ENCODE assay signal across 21 mouse cellular contexts in genomic region chr7:135833425-135833824, GRCm38 (mm10).
A peak's percentile ranks its signal among the peaks of the same experiment; 100 is the strongest.
DNase-seq lines count a peak whose midpoint lies in the region; ATAC-seq lines count a peak whose summit lies in the region.
"Had no signal": no experiment of that assay in that cellular context is flagged by ENCODE, and none has a peak within 500 bp of the region (broad histone marks: within the 10 kb centered on the region; RNA-seq: fewer than 3 reads in every experiment).

No protein-coding gene starts in this region.

- H3K27ac ChIP-seq in forebrain, embryonic 11.5 days (ENCODE audit: low read depth, low read length): no peak overlapping the region
- H3K27ac ChIP-seq in forebrain, embryonic 10.5 days: no peak overlapping the region
- H3K27ac ChIP-seq in hindbrain, embryonic 15.5 days (replicated peaks): peak overlapping the region; percentile 49
- H3K27ac ChIP-seq in hindbrain, embryonic 13.5 days: no peak overlapping the region; the same call in 1 of the 2 replicates
- H3K27ac ChIP-seq: heart, embryonic 15.5 days; left cerebral cortex, adult 2 months; liver, embryonic 12.5 days; midbrain, embryonic 12.5 days; neural tube, embryonic 12.5 days; stomach, embryonic 15.5 days had no signal

- no peaks in the 10 kb centered on the region for H3K36me3 ChIP-seq in forebrain, embryonic 11.5 days (ENCODE audit: control insufficient read depth, insufficient read depth, low read length)
- H3K36me3 ChIP-seq in forebrain, embryonic 10.5 days (replicated peaks): no peaks in the 10 kb centered on the region
- H3K36me3 ChIP-seq in hindbrain, embryonic 15.5 days: no peaks in the 10 kb centered on the region
- no peaks in the 10 kb centered on the region for H3K36me3 ChIP-seq in hindbrain, embryonic 13.5 days
- H3K36me3 ChIP-seq: heart, embryonic 15.5 days; liver, embryonic 12.5 days; midbrain, embryonic 12.5 days; neural tube, embryonic 12.5 days; stomach, embryonic 15.5 days had no signal

- no peaks in the 10 kb centered on the region for H3K9me3 ChIP-seq in forebrain, embryonic 11.5 days (ENCODE audit: control insufficient read depth, low read length)
- H3K9me3 ChIP-seq in forebrain, embryonic 10.5 days: no peaks in the 10 kb centered on the region
- no peaks in the 10 kb centered on the region for H3K9me3 ChIP-seq in hindbrain, embryonic 15.5 days
- H3K9me3 ChIP-seq in hindbrain, embryonic 13.5 days: no peaks in the 10 kb centered on the region
- H3K9me3 ChIP-seq: heart, embryonic 15.5 days; liver, embryonic 12.5 days; midbrain, embryonic 12.5 days; neural tube, embryonic 12.5 days; stomach, embryonic 15.5 days had no signal

- no peak overlapping the region for H3K4me3 ChIP-seq in forebrain, embryonic 11.5 days (ENCODE audit: low read depth, low read length)
- no peak overlapping the region for H3K4me3 ChIP-seq in forebrain, embryonic 10.5 days
- H3K4me3 ChIP-seq in hindbrain, embryonic 15.5 days: no peak overlapping the region
- H3K4me3 ChIP-seq in hindbrain, embryonic 13.5 days: no peak overlapping the region
- H3K4me3 ChIP-seq: heart, embryonic 15.5 days; left cerebral cortex, adult 2 months; liver, embryonic 12.5 days; midbrain, embryonic 12.5 days; neural tube, embryonic 12.5 days; stomach, embryonic 15.5 days had no signal

- H3K4me2 ChIP-seq in forebrain, embryonic 11.5 days (ENCODE audit: low read depth, low read length, severe bottlenecking): no peak overlapping the region
- 0 out of 2 replicates have a peak overlapping the region, but pooled peaks have one; percentile 1 for H3K4me2 ChIP-seq in hindbrain, embryonic 15.5 days
- no peak overlapping the region for H3K4me2 ChIP-seq in hindbrain, embryonic 13.5 days
- H3K4me2 ChIP-seq: heart, embryonic 15.5 days; liver, embryonic 12.5 days; lung, embryonic 14.5 days; midbrain, embryonic 12.5 days; neural tube, embryonic 12.5 days; stomach, embryonic 15.5 days had no signal

- no peaks in the 10 kb centered on the region; the same call in 1 of the 2 replicates for H3K27me3 ChIP-seq in forebrain, embryonic 11.5 days (ENCODE audit: control insufficient read depth, insufficient read depth, low read length)
- peaks cover 39% of the 10 kb centered on the region for H3K27me3 ChIP-seq in forebrain, embryonic 10.5 days (ENCODE audit: poor library complexity, severe bottlenecking)
- H3K27me3 ChIP-seq in hindbrain, embryonic 15.5 days: no peaks in the 10 kb centered on the region
- H3K27me3 ChIP-seq in hindbrain, embryonic 13.5 days: peaks cover 15% of the 10 kb centered on the region
- H3K27me3 ChIP-seq: neural tube, embryonic 12.5 days; stomach, embryonic 15.5 days had no signal

- peak; percentile 30 for DNase-seq in forebrain, embryonic 11.5 days (ENCODE audit: low spot score)
- DNase-seq in forebrain, embryonic 10.5 days (ENCODE audit: extremely low spot score, low spot score): no peak
- peak; percentile 40 to 51 for DNase-seq in right cerebral cortex, postnatal 10 days (ENCODE audit: low spot score in 2 of 2)
- DNase-seq in right cerebral cortex, postnatal 36 days (ENCODE audit: low spot score in 2 of 2): no peak
- DNase-seq in right cerebral cortex, postnatal 25 days: peak; percentile 10
- DNase-seq: heart, adult 18-20 months; kidney, adult 2 months; kidney, postnatal 36 days; lung, embryonic 14.5 days; lung, postnatal 4 days; thymus, adult 2 months had no signal

- 80% methylated on average over 9 of the region's 9 CpGs for WGBS in forebrain, embryonic 11.5 days
- WGBS in forebrain, embryonic 10.5 days: 81% methylated on average over 9 of the region's 9 CpGs
- 54% methylated on average over 9 of the region's 9 CpGs for WGBS in hindbrain, embryonic 15.5 days
- 62% methylated on average over 9 of the region's 9 CpGs for WGBS in hindbrain, embryonic 13.5 days

- no peaks in the 10 kb centered on the region for H3K4me1 ChIP-seq in forebrain, embryonic 11.5 days (replicated peaks; ENCODE audit: control insufficient read depth, insufficient read depth, low read length)
- H3K4me1 ChIP-seq in forebrain, embryonic 10.5 days: peaks cover 28% of the 10 kb centered on the region
- H3K4me1 ChIP-seq in hindbrain, embryonic 15.5 days (replicated peaks): peaks cover 31% of the 10 kb centered on the region
- H3K4me1 ChIP-seq in hindbrain, embryonic 13.5 days (replicated peaks): peaks cover 30% of the 10 kb centered on the region
- H3K4me1 ChIP-seq: liver, embryonic 12.5 days; stomach, embryonic 15.5 days had no signal

- no peak overlapping the region for H3K9ac ChIP-seq in forebrain, embryonic 11.5 days (ENCODE audit: low read length)
- no peak overlapping the region; the same call in 1 of the 2 replicates for H3K9ac ChIP-seq in hindbrain, embryonic 15.5 days
- no peak overlapping the region for H3K9ac ChIP-seq in hindbrain, embryonic 13.5 days
- H3K9ac ChIP-seq: heart, embryonic 15.5 days; liver, embryonic 12.5 days; lung, embryonic 14.5 days; midbrain, embryonic 12.5 days; neural tube, embryonic 12.5 days; stomach, embryonic 15.5 days had no signal

- ATAC-seq in forebrain, embryonic 11.5 days (replicated peaks; ENCODE audit: low FRiP score): no peak
- ATAC-seq in hindbrain, embryonic 15.5 days (ENCODE audit: low FRiP score, low read depth): no peak
- no peak for ATAC-seq in hindbrain, embryonic 13.5 days (ENCODE audit: low FRiP score)
- no peak for ATAC-seq in monocyte, adult 5-6 weeks (replicated peaks; ENCODE audit: insufficient number of reproducible peaks, low FRiP score, low TSS enrichment, poor library complexity, severe bottlenecking)
- ATAC-seq: CD4-positive, CD25-positive, alpha-beta regulatory T cell, adult 4 months; liver, embryonic 12.5 days had no signal

Comparison
In these comparisons a context has a peak if more than half of its experiments do, and no peak if none do; other contexts are left out.
1. DNase-seq: peak in forebrain, embryonic 11.5 days (single experiment), right cerebral cortex, postnatal 10 days (2 of 2) and right cerebral cortex, postnatal 25 days (single experiment); none in forebrain, embryonic 10.5 days (single experiment) and right cerebral cortex, postnatal 36 days (0 of 2).